Mouse (Mus musculus): ENCODE data around the gene Dmbx1.

DNA sequence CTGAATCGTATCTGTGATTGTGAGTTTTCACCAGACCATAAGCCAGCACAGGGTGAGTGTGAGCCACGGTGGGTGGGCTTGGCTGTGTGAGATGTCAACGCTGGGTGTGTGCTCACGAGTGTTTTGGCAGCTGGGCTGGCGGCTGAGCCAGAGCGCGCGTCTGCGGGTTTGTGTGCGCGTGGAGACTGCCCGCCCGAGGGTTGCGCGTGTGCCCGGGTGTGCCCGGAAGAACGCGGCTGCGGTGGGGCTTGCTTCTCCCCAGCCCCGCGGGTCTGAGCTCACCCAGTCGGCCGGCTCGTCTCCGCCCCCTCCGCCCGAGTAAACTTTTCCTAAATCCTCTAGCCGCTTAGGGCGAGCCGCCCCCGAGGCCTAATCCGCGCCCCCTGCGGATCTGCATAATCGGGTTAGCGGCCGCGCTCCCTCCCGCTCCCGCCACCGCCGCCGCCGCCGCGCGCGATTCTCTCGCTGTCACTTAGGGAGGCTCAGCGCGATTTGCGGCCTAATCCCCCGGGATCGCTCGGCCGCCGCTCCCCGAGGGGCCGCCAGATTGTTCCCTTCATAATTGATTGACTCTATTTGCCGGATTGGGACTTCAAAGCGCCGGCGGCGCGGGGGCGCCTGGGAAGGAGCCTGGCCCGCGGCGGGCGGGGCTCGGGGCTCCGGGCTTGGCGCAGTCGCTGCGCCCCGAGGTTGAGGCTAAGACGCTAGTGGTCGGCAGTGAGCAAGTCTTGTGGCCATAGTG is 23.1 kb upstream of the Dmbx1 start:
- TF ChIP-seq CTCF (IDR thresholded peaks at IDR 0.05; ENCODE audit: control insufficient read depth, insufficient read depth, insufficient read length) (no peak), MAX (IDR thresholded peaks at IDR 0.05) (no peak), USF1 (IDR thresholded peaks at IDR 0.05; ENCODE audit: low read depth) (no peak), MYOG (IDR thresholded peaks at IDR 0.05; ENCODE audit: control insufficient read depth, extremely low read depth, insufficient read length) (no peak), MYOD1 (IDR thresholded peaks at IDR 0.05; ENCODE audit: control insufficient read depth, insufficient read length, low read depth) (no peak), FOSL1 (IDR thresholded peaks at IDR 0.05; ENCODE audit: insufficient read depth, low read length, poor library complexity, severe bottlenecking) (no peak)

All from C2C12 (cell line).